ENCODE assay signal across 13 mouse cellular contexts in genomic region chr2:70690195-70690594, GRCm38 (mm10). TPM values are rescaled to one million over a fixed set of nuclear protein-coding genes. Genes with fewer than 3 reads are reported as not detected.
A peak's percentile ranks its signal among the peaks of the same experiment; 100 is the strongest.
DNase-seq lines count a peak whose midpoint lies in the region.
"Had no signal": no experiment of that assay in that cellular context is flagged by ENCODE, and none has a peak within 500 bp of the region (broad histone marks: within the 10 kb centered on the region; RNA-seq: fewer than 3 reads in every experiment).

No protein-coding gene starts in this region.

- peak; percentile 24 for DNase-seq in gastrocnemius, postnatal 14 days
- DNase-seq in gastrocnemius, postnatal 4 days (ENCODE audit: low spot score in 2 of 2) = no peak
- DNase-seq in kidney, postnatal 14 days = peak; percentile 33
- DNase-seq in kidney, adult 8-10 months = no peak
- peak; percentile 81 for DNase-seq in ES-CJ7 (ENCODE audit: low read depth, low spot score)
- peak; percentile 23 to 56 for DNase-seq in kidney, postnatal 4 days
- DNase-seq in B cell, adult 2 months = no peak
- DNase-seq: adrenal gland, postnatal 14 days; lung, adult 2 months; thymus, postnatal 4 days had no signal

- intact Hi-C loops in gastrocnemius, postnatal 14 days (cut with DNase I; ENCODE audit: low total_unique reads) = no loop called here

RNA-seq across cellular contexts. Expression of gene Gm26558, which starts 28.3 kb away (rescaled TPM):
- total RNA-seq in gastrocnemius, postnatal 14 days (2021) = under 1 TPM in 1 of 2 experiments, not detected in 1; 0.27 TPM
- total RNA-seq in gastrocnemius, postnatal 4 days (2021) = not detected
- total RNA-seq: adrenal gland, postnatal 14 days; left cerebral cortex, postnatal 25 days; megakaryocyte progenitor cell, adult 5-6 weeks; neutrophil, adult 5-6 weeks had no signal

RNA-seq across cellular contexts. Expression of gene Gorasp2, which starts 28.8 kb away (rescaled TPM):
- 10 to 100 TPM; 63.5 to 67.7 TPM for total RNA-seq in gastrocnemius, postnatal 14 days (2021)
- total RNA-seq in gastrocnemius, postnatal 4 days (2021) = 10 to 100 TPM; 82.2 to 88.1 TPM

Comparison
In these comparisons a context has a peak if more than half of its experiments do, and no peak if none do; other contexts are left out.
1. DNase-seq: peak in gastrocnemius, postnatal 14 days (single experiment), kidney, postnatal 14 days (single experiment), ES-CJ7 (single experiment) and kidney, postnatal 4 days (2 of 2); none in gastrocnemius, postnatal 4 days (0 of 2), kidney, adult 8-10 months (0 of 2) and B cell, adult 2 months (0 of 2).